Mouse (Mus musculus) granulocyte monocyte progenitor cell, adult 5-6 weeks (primary cell): ENCODE measurements at regions not wholly inside any gene's neighbourhood (a gene's known extent, or its start where the extent isn't known, plus 50 kb on each side); places are given as distances from the start of the nearest gene placed in this dataset.
"Not testable (repeated sequence)": the region's sequence is repeated elsewhere in the genome, so short reads cannot be mapped to it uniquely, and the experiment has no call there.

Experiments used
- ATAC-seq: replicated peaks from 2 replicates; pipeline ENCODE4 v1.8.0; 2016; ENCODE audit warnings: mild to moderate bottlenecking, moderate TSS enrichment, inconsistent platforms; ENCODE audit not compliant: poor library complexity, severe bottlenecking

- ATAC-seq, result no peak
These were observed 122.4 kb downstream of the Phf3 start for GRCm38 (mm10) chr1:30751138-30751907.

GRCm38 (mm10) chr1:30741955-30742354 is 131.8 kb downstream of the Phf3 start:
- ATAC-seq, result no peak

- ATAC-seq, result peak; percentile 40
These were observed 132.9 kb downstream of the Phf3 start for GRCm38 (mm10) chr1:30740831-30741230.

- no peak for ATAC-seq
These were observed 152.2 kb downstream of the Phf3 start for GRCm38 (mm10) chr1:30721519-30721918.

- no peak for ATAC-seq
These were observed 152.9 kb downstream of the Phf3 start for GRCm38 (mm10) chr1:30720829-30721228.

GRCm38 (mm10) chr1:30718578-30718977 is 155.1 kb downstream of the Phf3 start:
- ATAC-seq, result peak; percentile 94

GRCm38 (mm10) chr1:30716346-30716745 is 157.4 kb downstream of the Phf3 start:
- no peak for ATAC-seq

GRCm38 (mm10) chr1:30701116-30701515 is 172.6 kb downstream of the Phf3 start:
- ATAC-seq, result no peak

- peak; percentile 66 for ATAC-seq
These were observed 173.2 kb downstream of the Phf3 start for GRCm38 (mm10) chr1:30700399-30701081.

GRCm38 (mm10) chr1:30696342-30696741 is 177.4 kb downstream of the Phf3 start:
- ATAC-seq, result no peak

GRCm38 (mm10) chr1:30685318-30685717 is 188.4 kb downstream of the Phf3 start:
- no peak for ATAC-seq

- no peak for ATAC-seq
These were observed 189.8 kb downstream of the Phf3 start for GRCm38 (mm10) chr1:30683889-30684288.

GRCm38 (mm10) chr1:30639807-30640206 is 233.9 kb downstream of the Phf3 start:
- ATAC-seq, result no peak

GRCm38 (mm10) chr1:30632760-30633159 is 241.0 kb downstream of the Phf3 start:
- no peak for ATAC-seq

GRCm38 (mm10) chr1:30627796-30628195 is 245.9 kb downstream of the Phf3 start:
- ATAC-seq, result not testable (repeated sequence)

GRCm38 (mm10) chr1:30595122-30595730 is 278.5 kb downstream of the Phf3 start:
- no peak for ATAC-seq

GRCm38 (mm10) chr1:30594036-30594435 is 279.7 kb downstream of the Phf3 start:
- ATAC-seq, result no peak

GRCm38 (mm10) chr1:30590721-30591120 is 283.0 kb downstream of the Phf3 start:
- no peak for ATAC-seq

GRCm38 (mm10) chr1:30588885-30589284 is 284.8 kb downstream of the Phf3 start:
- ATAC-seq, result no peak

- no peak for ATAC-seq
These were observed 285.4 kb downstream of the Phf3 start for GRCm38 (mm10) chr1:30588336-30588735.

GRCm38 (mm10) chr1:30584806-30585205 is 288.9 kb downstream of the Phf3 start:
- ATAC-seq, result peak; percentile 82
